Mouse (Mus musculus) heart, adult 18-20 months (tissue): ENCODE results near the gene Egln1. TPM values are rescaled to one million over a fixed set of nuclear protein-coding genes. Genes with fewer than 3 reads are reported as not detected.
A peak's percentile ranks its signal among the peaks of the same experiment; 100 is the strongest.

Experiments
- DNase-seq, 2 experiments: peaks; one replicate each; pipeline ENCODE4 v3.0.0; 2021 to 2022; ENCODE audit warnings: mixed read lengths in 1 of 2
- total RNA-seq, 2 experiments: library from RNA; stranded (reverse); gene quantifications; 2 replicates each; pipeline ENCODE4 v1.2.3; 2021

The Egln1 gene
- total RNA-seq, 2 experiments from 2014 or later = 310 to 331 TPM

DNA sequence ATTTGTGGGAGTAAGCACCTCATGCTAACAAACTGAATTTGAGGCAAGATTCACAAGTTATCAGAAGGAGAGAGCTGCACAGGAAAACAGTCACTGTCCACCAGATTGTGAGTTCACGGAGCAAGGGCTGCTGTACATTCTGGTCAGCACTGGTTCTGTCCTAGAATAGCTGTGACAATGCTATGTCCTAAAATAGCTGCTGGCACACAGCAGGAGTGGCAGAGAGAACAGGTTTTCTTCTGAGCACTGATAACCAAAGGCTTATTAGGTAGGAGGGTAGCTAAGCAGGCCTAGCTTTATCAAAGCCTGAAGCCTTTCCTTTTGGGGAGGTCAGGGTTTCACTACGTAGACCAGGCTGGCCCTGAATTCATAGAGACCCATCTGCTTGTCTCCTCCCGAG, 88.9 kb downstream of the Egln1 start:
- peak; percentile 50 to 78 for DNase-seq

DNA sequence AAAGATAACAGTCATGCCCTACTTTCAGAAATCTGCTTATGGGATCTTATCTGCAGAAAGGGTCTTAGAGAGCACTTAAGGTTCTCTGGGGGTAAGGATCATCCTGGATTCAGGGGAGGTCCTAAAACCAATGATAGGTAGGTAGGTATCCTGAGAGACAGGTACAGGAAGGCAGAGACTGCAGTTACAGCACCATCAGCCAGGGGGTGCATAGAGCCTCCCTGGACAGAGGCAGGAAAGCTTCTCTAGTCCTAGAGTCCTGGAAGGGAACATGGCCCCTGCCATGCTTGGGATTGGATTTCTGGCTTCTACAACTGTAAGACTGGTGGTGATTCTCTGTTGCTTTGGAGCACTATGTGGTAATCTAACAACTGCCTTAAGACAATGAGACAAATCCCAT, 89.7 kb downstream of the Egln1 start:
- peak in 1 of 2 experiments; percentile 53 for DNase-seq

Other genes starting within 250 kb of the Egln1 start
- 10 to 100 TPM; 14.7 to 15.0 TPM for gene Ttc13, start 227.3 kb downstream of the Egln1 start, total RNA-seq
- gene Arv1, start 227.2 kb downstream of the Egln1 start, total RNA-seq = 1 to 10 TPM; 3.6 to 4.0 TPM
- gene Fam89a, start 197.5 kb downstream of the Egln1 start, total RNA-seq = 1 to 10 TPM; 1.3 to 1.7 TPM
- under 1 TPM; 0.47 to 0.67 TPM for gene Trim67, start 156.2 kb downstream of the Egln1 start, total RNA-seq
- gene Gnpat, start 86.3 kb downstream of the Egln1 start, total RNA-seq = 100 to 1,000 TPM; 177 to 188 TPM
- 10 to 100 TPM; 44.3 to 48.5 TPM for gene 2810004N23Rik, start 86.2 kb downstream of the Egln1 start, total RNA-seq
- gene Exoc8, start 51.6 kb downstream of the Egln1 start, total RNA-seq = 10 to 100 TPM; 18.4 to 18.7 TPM
- gene Sprtn, start 51.4 kb downstream of the Egln1 start, total RNA-seq = 10 to 100 TPM; 10.5 to 12.9 TPM
- gene Tsnax, start 63.7 kb upstream of the Egln1 start, total RNA-seq = 10 to 100 TPM; 68.6 to 73.4 TPM
- 1 to 10 TPM; 1.4 to 1.7 TPM for gene Disc1, start 104.9 kb upstream of the Egln1 start, total RNA-seq